Mouse (Mus musculus) ES-Bruce4 (cell line): ENCODE data around the gene Mvp. TPM values are rescaled to one million over a fixed set of nuclear protein-coding genes. Genes with fewer than 3 reads are reported as not detected.

Source experiments
- H3K27ac ChIP-seq: 2 replicates; pipeline ENCODE4 v1.5.1; 2012; ENCODE audit warnings: low read length, inconsistent platforms; ENCODE audit not compliant: insufficient read depth
- H3K27me3 ChIP-seq: 2 replicates; pipeline ENCODE4 v1.6.1; 2012; ENCODE audit warnings: mild to moderate bottlenecking, low read length, inconsistent platforms; ENCODE audit not compliant: control insufficient read depth, poor library complexity, insufficient read depth, severe bottlenecking
- H3K36me3 ChIP-seq: 2 replicates; pipeline ENCODE4 v1.6.1; 2012; ENCODE audit warnings: inconsistent platforms, mild to moderate bottlenecking, low read length, moderate library complexity; ENCODE audit not compliant: control insufficient read depth, poor library complexity, insufficient read depth, severe bottlenecking
- H3K4me1 ChIP-seq: one replicate; pipeline ENCODE4 v1.8.1; 2011; ENCODE audit warnings: low read length; ENCODE audit not compliant: control insufficient read depth, insufficient read depth
- H3K4me3 ChIP-seq: 2 replicates; pipeline ENCODE4 v1.5.1; 2011; ENCODE audit warnings: low read depth, mild to moderate bottlenecking, low read length
- H3K9ac ChIP-seq: 2 replicates; pipeline ENCODE4 v1.6.1; 2012; ENCODE audit warnings: low read depth, mild to moderate bottlenecking, inconsistent platforms; ENCODE audit not compliant: poor library complexity, severe bottlenecking
- H3K9me3 ChIP-seq: replicated peaks from 2 replicates; pipeline ENCODE4 v1.6.1; 2012; ENCODE audit warnings: mild to moderate bottlenecking, low read length, inconsistent platforms; ENCODE audit not compliant: control insufficient read depth, poor library complexity, insufficient read depth, severe bottlenecking
- CTCF ChIP-seq: IDR thresholded peaks from one replicate; pipeline ENCODE4 v1.8.1; 2011; ENCODE audit warnings: low read depth, low read length
- EP300 ChIP-seq: IDR thresholded peaks from 2 replicates; pipeline ENCODE4 v1.6.1; 2011; ENCODE audit warnings: low read depth, low read length; ENCODE audit not compliant: insufficient read depth
- POLR2A ChIP-seq: IDR thresholded peaks from one replicate; pipeline ENCODE4 v1.8.1; 2011; ENCODE audit warnings: low read length; ENCODE audit not compliant: insufficient read depth
- polyA plus RNA-seq: library from polyadenylated mRNA; stranded (reverse); fragments of >200 nt; gene quantifications from 2 replicates; pipeline ENCODE4 v1.2.4, GENCODE M21; 2011; ENCODE audit warnings: low read depth; ENCODE audit not compliant: missing spikeins, insufficient read depth, insufficient read length

Mvp gene
- polyA plus RNA-seq, 1 experiment, result 17.9 TPM

- Histone ChIP-seq H3K4me1 (peaks cover 5% of the 10 kb centered on the region), H3K27me3 (no peaks in the 10 kb centered on the region), H3K9me3 (no peaks in the 10 kb centered on the region), H3K27ac (no peak overlapping the region), H3K36me3 (peaks cover 9% of the 10 kb centered on the region), H3K9ac (no peak overlapping the region), H3K4me3 (no peak overlapping the region)
- no peak for TF ChIP-seq CTCF
- no peak for TF ChIP-seq POLR2A
- TF ChIP-seq EP300, result no peak
Measured at GRCm38 (mm10) chr7:127012845-127013244, 1.6 kb downstream of the Mvp start.

- H3K36me3 ChIP-seq, result peaks cover 9% of the 10 kb centered on the region
- peaks cover 7% of the 10 kb centered on the region for H3K4me1 ChIP-seq
- no peaks in the 10 kb centered on the region for H3K9me3 ChIP-seq
- 0 out of 2 replicates have a peak overlapping the region, but pooled peaks have one; percentile 7 for H3K27ac ChIP-seq
- H3K27me3 ChIP-seq, result no peaks in the 10 kb centered on the region
- H3K4me3 ChIP-seq, result no peak overlapping the region
- TF ChIP-seq POLR2A, result no peak
- TF ChIP-seq EP300, result no peak
- TF ChIP-seq CTCF, result no peak
- H3K9ac ChIP-seq, result no peak overlapping the region
Measured at GRCm38 (mm10) chr7:127012374-127012773, 2.0 kb downstream of the Mvp start.

GRCm38 (mm10) chr7:127011717-127012116 lies 2.7 kb downstream of the Mvp start:
- H3K36me3 ChIP-seq, result peaks cover 9% of the 10 kb centered on the region
- H3K9ac ChIP-seq, result peak overlapping the region; percentile 22; the same call in 1 of the 2 replicates
- H3K4me1 ChIP-seq, result peaks cover 7% of the 10 kb centered on the region
- 0 out of 2 replicates have a peak overlapping the region, but pooled peaks have one; percentile 20 for H3K27ac ChIP-seq
- no peaks in the 10 kb centered on the region for H3K9me3 ChIP-seq
- TF ChIP-seq POLR2A (no peak), CTCF (no peak), EP300 (no peak)
- H3K27me3 ChIP-seq, result no peaks in the 10 kb centered on the region
- H3K4me3 ChIP-seq, result peak overlapping the region; percentile 21; the same call in 1 of the 2 replicates

GRCm38 (mm10) chr7:127011051-127011450 lies 3.4 kb downstream of the Mvp start:
- Histone ChIP-seq H3K27me3 (no peaks in the 10 kb centered on the region), H3K27ac (peak overlapping the region; percentile 20; the same call in 1 of the 2 replicates), H3K9me3 (no peaks in the 10 kb centered on the region), H3K4me3 (no peak overlapping the region), H3K4me1 (peaks cover 7% of the 10 kb centered on the region), H3K9ac (0 out of 2 replicates have a peak overlapping the region, but pooled peaks have one; percentile 22), H3K36me3 (peaks cover 9% of the 10 kb centered on the region)
- TF ChIP-seq EP300, result no peak
- TF ChIP-seq CTCF, result no peak
- no peak for TF ChIP-seq POLR2A

GRCm38 (mm10) chr7:127009307-127010085 lies 4.9 kb downstream of the Mvp start:
- Histone ChIP-seq H3K9me3 (no peaks in the 10 kb centered on the region), H3K36me3 (no peaks in the 10 kb centered on the region), H3K4me1 (peaks cover 7% of the 10 kb centered on the region), H3K27ac (peak overlapping the region; percentile 79), H3K27me3 (no peaks in the 10 kb centered on the region), H3K4me3 (no peak overlapping the region), H3K9ac (no peak overlapping the region)
- TF ChIP-seq EP300 (no peak), CTCF (no peak), POLR2A (no peak)
